Mouse (Mus musculus): ENCODE results near the gene Stpg4. TPM values are rescaled to one million over a fixed set of nuclear protein-coding genes. Genes with fewer than 3 reads are reported as not detected.

The Stpg4 gene
- polyA plus RNA-seq (2015; fragmentation: Nextera tagmentation; extraction: Ambion mirVana): 0.42 and 0.54 TPM in 2 replicates

DNA sequence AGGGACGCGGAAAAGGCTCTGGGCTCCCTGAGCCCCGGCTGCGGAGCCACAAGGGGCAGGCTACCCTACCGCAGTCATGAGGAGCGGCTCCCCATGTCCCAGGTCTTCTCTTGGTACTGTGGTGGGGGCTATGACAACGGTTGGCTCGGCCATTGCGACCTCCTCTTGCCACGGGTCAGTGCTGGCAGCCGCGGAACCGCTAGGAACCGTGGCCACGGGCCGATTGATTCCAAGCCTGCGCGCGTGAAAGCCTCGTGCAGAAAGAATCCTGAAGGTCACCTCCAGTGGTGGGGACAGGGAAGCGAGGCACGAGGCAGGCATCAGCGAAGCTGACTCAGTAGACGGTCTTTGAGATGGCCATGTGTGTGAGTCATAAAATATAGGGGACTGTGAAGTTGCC is at the start of gene Stpg4:
TSS of gene Stpg4 (minus strand) at position 231 of the 400 bp plus-strand sequence.
- Histone ChIP-seq H3K36me3 (replicated peaks) (peaks cover 10% of the 10 kb centered on the region; the same call in 1 of the 2 replicates), H3K9ac (no peak within 1 kb of the TSS), H3K27me3 (replicated peaks) (no peaks in the 10 kb centered on the region), H3K4me3 (no peak within 1 kb of the TSS), H3K4me2 (no peak within 1 kb of the TSS), H3K9me3 (no peaks in the 10 kb centered on the region), H3K4me1 (peaks cover 2% of the 10 kb centered on the region; the same call in 1 of the 2 replicates), H3K27ac (no peak within 1 kb of the TSS)
- peak; percentile 50; the same call in 1 of the 2 replicates for ATAC-seq (replicated peaks)
- WGBS: 41% methylated on average over 24 of the region's 24 CpGs

- Histone ChIP-seq H3K4me1 (peaks cover 15% of the 10 kb centered on the region), H3K9ac (no peak overlapping the region), H3K9me3 (no peaks in the 10 kb centered on the region), H3K4me3 (no peak overlapping the region), H3K4me2 (no peak overlapping the region), H3K36me3 (replicated peaks) (no peaks in the 10 kb centered on the region), H3K27me3 (replicated peaks) (no peaks in the 10 kb centered on the region), H3K27ac (no peak overlapping the region)
- 69% methylated on average over 8 of the region's 8 CpGs for WGBS
- ATAC-seq (replicated peaks): no peak
These were observed 47.8 kb upstream of the Stpg4 start for GRCm38 (mm10) chr17:87475356-87475755.

DNA sequence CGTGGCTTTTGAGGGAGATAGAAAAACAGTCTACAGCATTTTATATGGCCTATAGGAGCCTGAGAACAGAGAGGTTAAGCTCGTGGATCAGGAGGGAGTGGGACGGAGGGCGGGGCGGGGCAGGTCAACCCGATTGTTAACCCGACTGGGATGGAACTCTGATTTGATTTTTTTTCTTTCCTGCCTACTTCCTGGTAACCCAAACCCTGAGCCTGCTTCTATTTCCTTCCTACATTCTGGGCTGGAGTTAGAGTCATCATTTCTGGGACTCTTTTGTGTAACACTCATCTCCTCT is 46.9 kb upstream of the Stpg4 start:
- no peak for ATAC-seq (replicated peaks)
- H3K4me3 ChIP-seq: peak overlapping the region; percentile 25

GRCm38 (mm10) chr17:87473736-87474500 is 46.4 kb upstream of the Stpg4 start:
- under 1% methylated on average over 23 of the region's 23 CpGs for WGBS
- Histone ChIP-seq H3K9me3 (no peaks in the 10 kb centered on the region), H3K4me2 (peak overlapping the region; percentile 45), H3K27ac (peak overlapping the region; percentile 51), H3K4me3 (peak overlapping the region; percentile 25), H3K9ac (peak overlapping the region; percentile 4), H3K36me3 (replicated peaks) (no peaks in the 10 kb centered on the region), H3K27me3 (replicated peaks) (no peaks in the 10 kb centered on the region), H3K4me1 (peaks cover 15% of the 10 kb centered on the region)
- peak; percentile 73 for ATAC-seq (replicated peaks)

More for the DNA sequence above, 46.9 kb upstream of the Stpg4 start:
- peaks cover 15% of the 10 kb centered on the region for H3K4me1 ChIP-seq
- peak overlapping the region; percentile 4 for H3K9ac ChIP-seq
- peak overlapping the region; percentile 45 for H3K4me2 ChIP-seq
- H3K27me3 ChIP-seq (replicated peaks): no peaks in the 10 kb centered on the region
- no peaks in the 10 kb centered on the region for H3K36me3 ChIP-seq (replicated peaks)
- H3K9me3 ChIP-seq: no peaks in the 10 kb centered on the region
- 2% methylated on average over 7 of the region's 7 CpGs for WGBS
- no peak overlapping the region for H3K27ac ChIP-seq

- peak; percentile 3; the same call in 1 of the 2 replicates for ATAC-seq (replicated peaks)
- H3K9me3 ChIP-seq: no peaks in the 10 kb centered on the region
- H3K27me3 ChIP-seq (replicated peaks): no peaks in the 10 kb centered on the region
- H3K4me2 ChIP-seq: peak overlapping the region; percentile 45
- WGBS: 9% methylated on average over 9 of the region's 9 CpGs
- peak overlapping the region; percentile 25 for H3K4me3 ChIP-seq
- no peaks in the 10 kb centered on the region for H3K36me3 ChIP-seq (replicated peaks)
- H3K4me1 ChIP-seq: peaks cover 15% of the 10 kb centered on the region
- peak overlapping the region; percentile 4 for H3K9ac ChIP-seq
- peak overlapping the region; percentile 51 for H3K27ac ChIP-seq
These were observed 45.8 kb upstream of the Stpg4 start for GRCm38 (mm10) chr17:87473441-87473735.

DNA sequence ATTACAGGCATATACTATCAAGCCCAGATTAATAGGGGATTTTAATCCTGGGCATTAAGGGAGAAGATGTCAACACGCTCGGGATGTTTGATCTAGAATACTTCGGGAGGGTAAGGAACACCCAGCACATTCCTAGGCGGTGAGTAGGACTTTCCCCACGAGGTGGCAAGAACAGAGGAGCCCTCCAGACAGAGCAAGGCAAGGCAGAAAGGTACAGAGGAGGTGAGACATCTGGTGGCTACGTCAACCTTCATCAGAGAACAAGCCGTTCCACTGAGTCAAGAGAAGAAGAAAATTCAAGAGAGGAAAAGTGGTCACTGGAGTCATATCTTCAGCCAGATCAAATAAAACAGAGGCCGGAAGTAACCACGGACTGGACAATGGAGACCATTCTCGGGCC is 45.3 kb upstream of the Stpg4 start:
- Histone ChIP-seq H3K4me3 (no peak overlapping the region), H3K27me3 (replicated peaks) (no peaks in the 10 kb centered on the region), H3K9me3 (no peaks in the 10 kb centered on the region), H3K9ac (no peak overlapping the region), H3K27ac (peak overlapping the region; percentile 51; the same call in 1 of the 2 replicates), H3K4me1 (peaks cover 14% of the 10 kb centered on the region), H3K4me2 (peak overlapping the region; percentile 45; the same call in 1 of the 2 replicates), H3K36me3 (replicated peaks) (no peaks in the 10 kb centered on the region)
- WGBS: 65% methylated on average over 10 of the region's 10 CpGs
- no peak for ATAC-seq (replicated peaks)

- WGBS: 65% methylated on average over 6 of the region's 6 CpGs
- peaks cover 11% of the 10 kb centered on the region for H3K4me1 ChIP-seq
- H3K36me3 ChIP-seq (replicated peaks): no peaks in the 10 kb centered on the region
These were observed 44.1 kb upstream of the Stpg4 start for GRCm38 (mm10) chr17:87471661-87472060.

GRCm38 (mm10) chr17:87470797-87471196 is 43.3 kb upstream of the Stpg4 start:
- H3K9me3 ChIP-seq: no peaks in the 10 kb centered on the region
- H3K9ac ChIP-seq: no peak overlapping the region
- peaks cover 11% of the 10 kb centered on the region for H3K4me1 ChIP-seq
- WGBS: 71% methylated on average over 8 of the region's 8 CpGs
- H3K4me2 ChIP-seq: no peak overlapping the region
- H3K27ac ChIP-seq: no peak overlapping the region
- no peaks in the 10 kb centered on the region for H3K27me3 ChIP-seq (replicated peaks)
- no peaks in the 10 kb centered on the region for H3K36me3 ChIP-seq (replicated peaks)
- ATAC-seq (replicated peaks): no peak
- H3K4me3 ChIP-seq: no peak overlapping the region

More at GRCm38 (mm10) chr17:87471661-87472060, 44.1 kb upstream of the Stpg4 start:
- no peak overlapping the region for H3K9ac ChIP-seq
- H3K27ac ChIP-seq: no peak overlapping the region
- no peak overlapping the region for H3K4me3 ChIP-seq
- no peak overlapping the region for H3K4me2 ChIP-seq
- no peaks in the 10 kb centered on the region for H3K9me3 ChIP-seq
- no peaks in the 10 kb centered on the region for H3K27me3 ChIP-seq (replicated peaks)
- no peak for ATAC-seq (replicated peaks)

GRCm38 (mm10) chr17:87470282-87470681 is 42.7 kb upstream of the Stpg4 start:
- Histone ChIP-seq H3K27ac (no peak overlapping the region), H3K4me1 (peaks cover 11% of the 10 kb centered on the region), H3K9me3 (no peaks in the 10 kb centered on the region), H3K27me3 (replicated peaks) (no peaks in the 10 kb centered on the region), H3K36me3 (replicated peaks) (no peaks in the 10 kb centered on the region), H3K4me3 (no peak overlapping the region), H3K4me2 (no peak overlapping the region), H3K9ac (no peak overlapping the region)
- 77% methylated on average over 8 of the region's 8 CpGs for WGBS
- no peak for ATAC-seq (replicated peaks)

DNA sequence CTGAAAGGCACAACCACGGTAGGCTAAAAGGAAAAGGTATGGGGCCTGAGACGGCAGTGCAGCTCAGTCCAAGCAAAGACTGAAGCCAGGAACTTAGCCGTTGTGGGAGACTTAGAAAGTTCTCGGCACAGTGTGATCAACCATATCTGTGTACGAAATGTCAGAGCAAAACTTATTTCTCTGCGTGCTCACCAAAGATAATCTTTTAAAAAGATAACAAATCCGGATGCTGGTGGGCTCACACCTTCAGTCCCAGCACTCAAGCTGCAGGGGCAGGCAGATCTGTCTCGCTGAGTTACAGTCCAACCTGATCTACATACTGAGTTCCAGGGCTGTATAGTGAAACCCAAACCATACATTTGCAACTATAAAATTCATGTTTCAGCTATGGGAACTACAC is 41.9 kb upstream of the Stpg4 start:
- Histone ChIP-seq H3K27ac (no peak overlapping the region), H3K27me3 (replicated peaks) (no peaks in the 10 kb centered on the region), H3K36me3 (replicated peaks) (no peaks in the 10 kb centered on the region), H3K4me2 (no peak overlapping the region), H3K9me3 (no peaks in the 10 kb centered on the region), H3K9ac (no peak overlapping the region), H3K4me3 (no peak overlapping the region), H3K4me1 (peaks cover 11% of the 10 kb centered on the region)
- ATAC-seq (replicated peaks): no peak
- WGBS: 83% methylated on average over 8 of the region's 8 CpGs

- ATAC-seq (replicated peaks): no peak
- WGBS: 84% methylated on average over 5 of the region's 5 CpGs
- Histone ChIP-seq H3K27me3 (replicated peaks) (no peaks in the 10 kb centered on the region), H3K36me3 (replicated peaks) (no peaks in the 10 kb centered on the region), H3K4me3 (no peak overlapping the region), H3K4me2 (no peak overlapping the region), H3K9me3 (no peaks in the 10 kb centered on the region), H3K4me1 (peaks cover 6% of the 10 kb centered on the region), H3K9ac (no peak overlapping the region), H3K27ac (no peak overlapping the region)
These were observed 41.1 kb upstream of the Stpg4 start for GRCm38 (mm10) chr17:87468616-87469015.

- Histone ChIP-seq H3K9me3 (no peaks in the 10 kb centered on the region), H3K27me3 (replicated peaks) (no peaks in the 10 kb centered on the region), H3K4me1 (peaks cover 39% of the 10 kb centered on the region), H3K9ac (no peak overlapping the region), H3K4me2 (no peak overlapping the region), H3K36me3 (replicated peaks) (no peaks in the 10 kb centered on the region), H3K4me3 (no peak overlapping the region), H3K27ac (no peak overlapping the region)
- peak; percentile 40; the same call in 1 of the 2 replicates for ATAC-seq (replicated peaks)
- WGBS: 39% methylated on average over 3 of the region's 3 CpGs
These were observed 34.0 kb upstream of the Stpg4 start for GRCm38 (mm10) chr17:87461499-87461896.
